Mouse (Mus musculus): Measurements from ENCODE around the gene Ikzf4.
A peak's percentile ranks its signal among the peaks of the same experiment; 100 is the strongest.

Ikzf4 gene

DNA sequence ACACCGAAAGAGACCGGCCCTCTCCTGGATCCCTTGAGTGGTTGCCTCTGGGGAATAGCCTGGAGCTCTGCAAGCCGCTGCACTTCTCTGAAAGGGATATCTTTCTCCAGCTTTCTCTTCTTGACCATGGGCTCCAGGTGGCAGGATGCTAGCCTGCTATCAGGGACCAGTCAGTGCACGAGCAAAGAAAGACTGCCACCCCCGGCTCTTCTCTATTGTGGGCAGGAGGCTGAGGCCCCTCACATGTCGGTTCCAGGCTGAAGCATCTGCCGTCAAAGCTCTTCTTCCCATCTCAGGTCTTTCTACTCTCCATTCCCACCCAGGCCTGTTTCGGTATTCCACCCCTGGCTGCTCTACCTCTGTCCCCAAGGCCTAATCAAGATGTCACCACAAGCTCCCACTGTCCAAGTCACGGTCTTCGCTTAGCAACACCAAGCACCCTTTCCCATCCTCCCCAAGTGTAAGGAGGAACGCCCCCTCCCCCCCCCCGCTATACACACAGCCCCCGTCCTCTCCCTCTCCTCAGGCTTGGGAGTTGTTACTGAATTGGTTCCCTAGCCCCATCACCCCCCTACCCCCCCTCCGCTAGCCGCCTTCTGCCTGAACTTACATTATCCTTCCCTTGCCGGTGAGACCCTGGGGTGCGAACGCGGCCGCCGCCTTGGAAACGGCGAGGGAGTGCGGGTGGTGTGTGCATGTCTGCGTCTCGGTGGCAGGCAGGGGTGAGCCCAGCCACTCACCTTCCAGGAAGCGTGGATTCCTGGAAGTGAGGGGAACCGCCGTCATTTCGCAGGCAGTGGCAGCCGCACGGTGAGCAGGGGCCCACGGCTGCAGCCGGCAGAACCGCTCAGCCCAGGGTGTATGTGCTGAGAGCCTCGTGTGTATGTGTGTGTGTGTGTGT, at the start of gene Ikzf4:
TSS of gene Ikzf4 (minus strand) at position 881 of the 901 bp plus-strand sequence.
- DNase-seq, result peak; percentile 58

GRCm38 (mm10) chr10:128695411-128695991, 49.7 kb upstream of the Ikzf4 start:
- no peak for DNase-seq

DNA sequence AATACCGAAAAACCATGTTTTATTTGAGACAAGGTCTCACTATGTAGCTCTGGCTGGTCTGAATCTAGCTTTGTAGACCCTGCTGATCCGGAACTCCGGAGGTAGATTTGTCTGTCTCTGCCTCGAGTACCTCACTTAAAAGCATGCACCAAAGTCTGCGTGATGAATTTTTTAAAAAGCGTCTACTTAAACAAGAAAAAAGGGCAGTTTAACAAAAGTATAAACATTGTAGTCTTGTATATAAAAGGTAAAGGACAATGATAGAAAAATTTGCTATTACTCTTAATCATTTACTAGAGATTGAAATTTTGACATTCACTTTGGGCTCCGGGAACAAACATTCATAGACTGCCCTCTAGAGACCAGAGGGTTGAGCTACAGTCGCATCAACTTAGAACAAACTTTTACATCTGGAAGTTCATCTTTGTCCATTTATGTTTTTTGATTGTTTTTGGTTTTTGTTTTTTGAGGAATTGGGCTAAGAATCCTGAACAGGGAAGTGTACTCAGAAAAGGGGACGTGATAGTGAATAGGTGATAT, 28.7 kb upstream of the Ikzf4 start:
- DNase-seq, result peak; percentile 55

DNA sequence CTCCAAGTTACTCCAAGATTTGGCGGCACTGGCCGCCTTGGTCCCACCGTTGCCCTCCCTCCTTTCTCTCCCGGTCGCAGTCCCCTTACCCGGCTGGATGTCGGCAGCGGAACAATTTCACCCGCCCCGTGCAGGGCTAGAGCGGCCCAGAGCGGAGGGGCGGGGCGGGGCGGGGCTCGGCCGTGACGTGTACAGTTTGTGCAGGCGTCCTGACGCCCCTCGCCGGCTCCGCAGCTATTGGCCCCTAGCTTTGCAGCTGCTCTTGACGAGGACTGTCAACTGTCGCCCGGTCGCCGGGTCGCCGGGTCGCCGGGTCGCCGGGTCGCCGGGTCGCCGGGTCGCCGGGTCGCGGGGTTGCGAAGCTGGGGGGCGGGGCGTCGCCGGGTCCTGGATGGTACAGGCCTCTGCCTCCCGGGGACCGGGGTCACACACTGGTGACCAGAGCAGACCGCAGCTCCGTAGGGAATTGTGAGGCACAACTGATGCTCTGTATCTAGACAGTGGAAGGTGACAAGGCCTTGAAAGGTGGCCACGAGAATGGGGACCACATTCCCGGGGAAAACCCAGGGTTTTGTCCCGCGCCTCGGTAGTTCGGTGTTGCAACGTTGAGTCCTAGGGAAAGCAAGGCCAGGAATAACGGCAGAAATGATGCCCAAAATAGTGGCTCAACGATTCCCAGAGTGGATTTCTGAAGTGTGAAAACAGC, 28.1 kb upstream of the Ikzf4 start, which contains the start of gene Suox:
TSS of gene Suox (minus strand) at position 311 of the 706 bp plus-strand sequence.
- DNase-seq, result peak; percentile 92

DNA sequence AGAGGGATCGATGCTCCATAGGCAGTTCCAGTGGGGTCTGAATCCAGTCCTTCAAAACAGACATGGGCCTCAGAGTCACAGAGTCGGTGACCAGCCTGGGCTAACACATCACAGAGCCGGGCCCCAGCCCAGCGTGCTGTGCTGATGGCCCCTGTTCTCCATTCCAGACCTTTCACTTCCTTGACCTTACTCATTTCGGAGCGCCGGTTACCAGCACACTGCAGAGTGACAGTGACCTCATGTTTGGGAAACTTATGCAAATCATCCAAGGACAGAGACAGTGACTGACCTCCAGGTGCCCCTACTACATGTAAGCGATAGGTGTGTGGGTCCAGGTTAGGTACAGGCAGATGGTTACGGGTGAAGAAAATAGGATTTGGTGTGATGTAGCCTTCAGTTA, 25.4 kb upstream of the Ikzf4 start:
- DNase-seq, result no peak

DNA sequence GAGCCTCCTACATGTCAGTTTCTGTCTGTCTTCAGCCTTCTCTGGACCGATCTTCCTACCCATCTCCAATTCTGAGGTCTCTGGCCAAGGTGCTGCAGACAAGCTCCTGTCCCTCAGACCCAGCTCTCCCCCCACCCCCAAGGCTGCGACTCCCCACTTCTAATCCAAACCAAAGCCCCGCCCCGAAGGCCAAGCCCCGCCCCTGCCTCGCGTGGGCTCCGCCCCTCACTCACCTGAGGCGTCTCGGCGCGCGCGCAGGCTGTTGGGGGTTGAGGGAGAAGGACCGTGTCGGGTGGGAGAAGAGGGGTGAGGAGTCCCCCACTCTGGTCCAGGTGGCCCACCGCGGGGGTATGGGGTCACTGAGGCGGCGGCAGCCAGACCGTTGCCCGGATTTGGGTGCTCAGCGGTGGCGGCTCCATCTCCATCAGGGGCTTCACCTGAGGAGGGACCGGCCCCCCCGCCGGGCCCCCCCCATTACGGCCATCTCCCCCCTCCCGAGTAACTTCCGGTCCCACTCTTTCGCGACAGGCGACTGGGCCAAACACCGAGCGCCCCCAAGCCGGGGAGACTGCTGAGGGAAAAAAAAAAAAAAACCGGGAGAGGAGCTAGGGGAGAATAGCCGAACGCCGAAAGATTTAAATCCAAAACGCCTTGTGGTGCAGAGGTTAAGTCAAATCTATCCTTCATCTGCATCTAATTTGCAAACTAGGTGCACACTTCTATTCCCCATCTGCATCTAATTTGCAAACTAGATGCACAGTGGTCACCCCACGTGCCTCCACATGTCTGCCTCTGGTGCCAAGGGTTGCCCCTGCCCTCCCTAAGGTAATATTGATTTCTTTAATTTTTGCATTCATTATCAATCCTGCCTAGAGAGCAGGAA, 23.2 kb upstream of the Ikzf4 start:
- DNase-seq, result peak; percentile 85

- DNase-seq, result no peak
Measured at GRCm38 (mm10) chr10:128665806-128666205, 20.0 kb upstream of the Ikzf4 start.

DNA sequence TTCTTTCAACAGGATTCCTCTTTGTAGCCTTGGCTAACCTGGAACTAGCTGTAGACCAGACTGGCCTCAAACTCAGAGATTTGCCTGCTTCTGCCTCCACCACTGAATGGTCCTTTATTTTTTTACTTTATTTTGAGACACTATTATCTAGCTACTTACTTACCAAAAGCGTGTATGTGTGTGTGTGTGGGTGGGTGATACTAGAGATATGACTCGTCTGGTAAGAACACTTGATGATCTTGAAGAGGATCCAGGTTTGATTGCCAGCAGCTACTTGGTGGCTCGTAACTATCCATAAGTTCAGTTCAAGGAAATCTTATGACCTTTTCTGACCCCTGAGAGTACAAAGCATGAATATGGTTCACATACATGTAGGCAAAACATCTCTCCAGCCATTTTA, 19.5 kb upstream of the Ikzf4 start:
- DNase-seq, result no peak

DNA sequence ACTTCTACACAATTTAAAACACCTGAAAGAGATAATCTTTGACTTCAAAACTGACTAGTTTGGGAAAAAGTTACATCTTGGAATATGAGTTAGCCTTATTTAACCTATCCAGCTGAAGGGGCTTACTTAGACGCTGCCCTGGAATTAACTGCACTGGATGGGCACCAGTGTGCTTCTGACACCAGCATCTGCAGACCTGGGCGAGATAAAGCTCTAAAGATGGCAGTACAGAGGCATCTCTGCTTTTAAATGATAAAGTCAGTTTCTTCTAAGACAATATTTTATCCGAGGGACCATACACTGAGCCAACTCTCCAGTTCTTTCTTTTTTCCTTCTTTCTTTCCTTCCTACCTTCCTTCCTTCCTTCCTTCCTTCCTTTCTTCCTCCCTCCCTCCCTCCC, 19.0 kb upstream of the Ikzf4 start:
- DNase-seq, result no peak

DNA sequence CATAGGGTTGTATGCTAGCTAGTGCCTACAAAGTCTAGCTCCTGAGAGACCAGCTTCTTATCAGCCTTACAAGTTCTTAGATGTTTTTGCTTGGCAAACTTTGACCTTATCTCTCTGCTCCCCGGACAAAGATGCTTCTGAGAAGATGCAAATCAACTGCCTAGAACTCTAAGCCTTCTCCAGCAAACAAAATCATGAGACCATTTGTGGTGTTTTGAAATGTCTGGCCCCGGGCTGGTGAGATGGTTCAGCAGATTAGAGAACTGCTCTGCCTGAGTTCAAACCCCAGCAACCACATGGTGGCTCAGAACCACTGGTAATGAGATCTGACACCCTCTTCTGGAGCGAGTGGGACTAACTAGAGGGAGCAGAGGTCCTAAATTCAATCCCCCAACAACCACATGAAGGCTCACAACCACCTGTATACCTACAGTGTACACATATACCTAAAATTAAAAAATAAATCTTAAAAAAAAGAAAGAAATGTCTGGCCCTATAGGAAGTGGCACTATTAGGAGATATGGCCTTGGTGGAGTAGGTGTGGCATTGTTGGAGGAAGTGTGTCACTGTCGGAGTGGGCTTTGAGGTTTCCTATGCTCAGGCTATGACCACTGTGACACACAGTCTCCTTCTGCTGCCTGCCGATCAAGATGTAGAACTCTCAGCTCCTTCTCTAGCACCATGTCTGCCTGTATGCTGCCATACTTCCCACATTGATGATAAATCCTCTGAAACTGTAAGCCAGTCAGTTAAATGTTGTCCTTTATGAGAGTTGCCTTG, 17.8 kb upstream of the Ikzf4 start:
- DNase-seq, result no peak

DNA sequence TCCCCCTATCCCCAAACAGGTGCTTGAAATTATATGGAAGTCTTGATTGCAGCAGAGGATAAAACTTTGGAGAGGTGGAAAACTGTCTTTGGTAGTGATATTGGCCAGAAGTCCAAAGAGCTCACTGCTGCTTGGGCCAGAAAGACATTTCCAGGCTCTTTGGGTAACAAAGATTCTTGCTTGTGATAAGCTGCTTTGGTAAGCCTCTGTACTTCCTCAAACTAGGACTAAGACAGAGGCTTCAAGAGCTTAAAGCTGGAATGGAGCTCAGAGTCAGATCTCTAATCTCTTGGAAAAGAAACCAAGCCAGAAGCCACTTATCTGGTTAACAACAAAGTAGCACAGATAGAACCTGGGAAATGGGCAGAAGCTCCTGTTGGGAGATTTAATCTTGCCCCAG, 16.7 kb upstream of the Ikzf4 start:
- DNase-seq, result no peak

DNA sequence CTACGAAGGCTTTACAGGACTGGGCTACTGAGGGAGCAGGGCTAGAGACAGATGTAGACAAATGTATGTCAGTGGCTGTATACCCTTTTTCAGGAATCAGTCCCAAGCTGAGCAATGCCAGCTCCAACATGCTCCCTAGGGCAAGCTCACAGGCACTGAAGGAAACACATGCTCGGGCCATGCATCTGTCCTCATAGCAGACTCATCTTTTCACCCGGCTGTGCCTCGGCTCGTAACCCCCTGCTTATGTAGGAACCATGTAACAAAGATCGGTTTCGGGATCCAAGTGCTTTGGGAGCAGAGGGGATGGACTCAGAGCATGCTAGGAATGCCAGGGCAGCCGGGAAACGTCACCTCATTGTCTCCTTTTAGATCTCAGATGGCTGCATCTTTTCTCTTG, 13.7 kb upstream of the Ikzf4 start:
- DNase-seq, result no peak

DNA sequence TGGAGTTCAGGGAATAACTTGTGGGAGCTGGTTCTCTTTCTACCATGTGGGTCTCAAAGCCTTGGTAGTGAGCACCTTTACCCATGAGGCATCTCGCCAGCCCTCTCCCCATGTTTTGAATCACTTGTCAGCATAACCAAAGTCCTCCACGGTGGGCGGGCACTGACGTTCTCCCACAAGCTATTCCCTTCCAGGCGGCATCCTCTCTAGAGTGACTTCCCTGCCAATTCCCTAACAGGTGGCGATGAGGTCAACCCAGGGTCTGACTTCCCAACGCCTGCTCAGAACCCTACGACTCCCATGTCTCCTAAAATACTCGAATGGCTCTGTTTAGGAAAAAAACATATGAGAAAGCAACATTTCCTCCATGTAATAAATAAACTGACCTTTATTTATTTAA, 12.1 kb upstream of the Ikzf4 start:
- DNase-seq, result peak; percentile 42

GRCm38 (mm10) chr10:128656731-128657130, 10.9 kb upstream of the Ikzf4 start:
- DNase-seq, result no peak

DNA sequence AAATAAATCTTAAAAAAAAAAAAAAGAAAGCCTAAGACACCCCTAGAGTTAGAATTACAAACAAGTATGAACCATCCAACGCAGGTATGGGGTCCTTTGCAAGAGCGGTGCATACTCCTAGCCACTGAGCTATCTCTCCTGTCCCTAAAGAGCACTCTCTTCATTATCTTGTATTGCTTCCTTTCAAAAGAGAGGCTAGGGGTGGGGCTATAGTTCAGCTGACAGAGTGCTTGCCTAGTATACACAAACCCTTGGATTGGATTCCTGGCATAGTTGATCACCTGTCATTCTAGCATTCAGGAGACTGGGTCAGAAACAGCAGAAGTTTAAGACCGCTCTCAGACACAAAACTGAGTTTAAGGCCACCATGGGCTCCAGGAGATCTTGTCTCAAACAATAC, 9.5 kb upstream of the Ikzf4 start:
- DNase-seq, result peak; percentile 29

DNA sequence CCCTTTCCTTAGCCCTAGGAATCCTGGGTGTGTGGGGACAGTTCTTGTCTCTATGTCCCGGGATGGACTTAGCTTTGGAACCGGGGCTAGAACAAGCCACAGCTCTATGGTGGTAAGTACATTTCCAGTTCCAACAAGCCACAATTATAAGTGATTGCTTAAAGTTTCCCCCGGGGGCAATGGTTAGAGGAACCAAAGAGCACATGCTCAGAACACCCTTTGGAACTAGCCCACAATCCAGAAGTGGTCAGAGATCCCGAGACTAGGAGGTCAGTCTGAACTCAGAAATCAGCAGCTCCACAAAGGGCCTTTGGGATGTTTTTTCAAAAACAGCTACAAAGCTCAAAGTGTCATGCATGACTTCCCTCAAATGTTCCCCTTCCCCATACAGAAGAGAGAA, 8.1 kb upstream of the Ikzf4 start:
- peak; percentile 68 for DNase-seq

DNA sequence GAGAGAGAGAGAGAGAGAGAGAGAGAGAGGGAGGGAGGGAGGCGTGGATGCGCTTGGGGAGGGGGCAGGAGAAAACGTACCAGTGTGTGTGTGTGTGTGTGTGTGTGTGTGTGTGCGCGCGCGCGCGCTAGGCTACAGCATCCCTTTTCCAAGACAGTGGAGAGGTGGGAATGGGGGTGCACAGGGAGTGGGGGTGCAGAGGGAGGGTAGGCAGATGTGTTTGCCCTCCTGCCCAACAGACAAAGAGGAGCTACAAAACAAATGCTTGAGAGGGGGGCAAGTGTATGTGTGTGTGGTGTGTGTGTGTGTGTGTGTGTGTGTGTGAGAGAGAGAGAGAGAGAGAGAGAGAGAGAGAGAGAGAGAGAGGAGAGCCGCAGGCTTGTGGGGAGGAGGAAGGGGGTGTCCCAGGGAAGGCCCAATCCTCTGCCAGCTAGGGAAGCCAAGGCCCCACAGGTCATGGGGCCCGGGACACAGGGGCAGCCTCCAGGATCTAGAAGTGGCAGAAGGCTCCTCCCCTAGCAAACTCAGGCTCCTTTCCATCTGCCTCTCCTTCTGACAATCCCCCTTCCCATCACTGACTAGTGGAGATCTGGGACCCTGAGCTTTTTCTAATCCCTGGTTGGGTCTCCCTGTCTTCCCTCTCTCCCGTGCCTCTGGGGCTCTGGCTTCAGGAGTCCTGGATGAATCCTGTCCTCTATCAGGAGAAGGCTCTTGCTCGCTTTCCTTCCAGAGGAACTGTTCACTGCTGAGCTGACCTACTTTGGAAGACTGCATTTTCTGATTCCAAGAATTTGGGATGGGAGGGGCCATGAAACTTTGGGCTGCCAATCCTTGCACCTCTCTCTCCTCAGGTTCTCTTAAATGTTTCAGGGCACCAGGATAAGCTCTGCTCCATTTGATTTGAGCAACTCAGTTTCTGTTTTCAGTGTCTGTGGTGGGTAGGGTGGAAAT, 623 bp upstream of the Ikzf4 start:
- DNase-seq, result peak; percentile 32

- DNase-seq, result no peak
Measured at GRCm38 (mm10) chr10:128642749-128643148, 3.0 kb downstream of the Ikzf4 start.

DNA sequence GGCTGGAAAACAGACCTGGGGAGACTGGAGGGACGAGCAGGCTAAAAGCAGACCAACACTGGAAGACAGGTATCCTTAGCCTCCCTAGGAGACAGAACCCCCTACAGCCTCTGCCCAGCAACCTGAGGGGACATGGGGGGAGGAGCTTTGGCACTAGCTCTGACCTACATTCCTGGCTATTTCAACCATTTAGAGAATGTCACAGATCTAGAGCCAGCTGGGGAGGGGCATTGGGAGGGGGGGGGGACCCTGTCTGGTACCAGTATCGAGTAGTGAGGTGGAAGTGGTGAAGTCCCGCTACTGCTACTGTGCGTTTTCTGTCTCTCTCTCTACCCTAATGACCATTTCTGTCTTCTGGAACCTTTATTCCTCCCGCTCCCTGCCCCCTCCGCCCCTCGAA, 3.9 kb downstream of the Ikzf4 start:
- DNase-seq, result peak; percentile 46

- DNase-seq, result no peak
Measured at GRCm38 (mm10) chr10:128640891-128641290, 4.9 kb downstream of the Ikzf4 start.

Measured in kidney, postnatal 14 days (tissue).